Mouse (Mus musculus) CH12.LX (cell line): ENCODE data around the gene Plekha7.

Source experiments
- BHLHE40 ChIP-seq: IDR thresholded peaks from 2 replicates; pipeline ENCODE4 v1.6.1; 2011; ENCODE audit warnings: mild to moderate bottlenecking, low read depth, low read length, improper control_type of control experiment
- CHD1 ChIP-seq: IDR thresholded peaks from 2 replicates; pipeline ENCODE4 v1.6.1; 2012; ENCODE audit warnings: low read depth, low read length, improper control_type of control experiment, inconsistent platforms
- EP300 ChIP-seq: IDR thresholded peaks from 2 replicates; pipeline ENCODE4 v1.6.1; 2011; ENCODE audit warnings: low read length, improper control_type of control experiment
- MXI1 ChIP-seq: IDR thresholded peaks from 2 replicates; pipeline ENCODE4 v1.6.1; 2011; ENCODE audit warnings: mild to moderate bottlenecking, low read depth, low read length, improper control_type of control experiment

DNA sequence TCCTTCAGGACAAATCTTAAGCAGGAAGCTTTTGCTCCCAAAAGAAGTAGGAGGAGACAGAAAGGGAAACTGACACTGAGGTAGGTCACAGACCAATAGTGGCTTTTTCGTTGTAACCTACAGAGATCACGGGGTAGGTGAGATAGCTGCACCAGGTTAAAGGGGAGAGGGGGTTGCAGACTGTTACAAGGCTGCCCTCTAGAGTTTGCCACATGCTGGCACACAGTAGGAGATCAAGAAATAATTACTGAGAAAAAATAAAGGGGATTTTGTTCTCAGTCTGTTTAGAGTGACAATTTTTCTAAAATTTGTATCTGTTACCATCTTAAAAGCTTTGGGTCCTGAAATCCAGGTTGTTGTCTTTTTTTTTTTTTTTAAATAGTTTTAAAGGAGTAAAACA, 109.3 kb downstream of the Plekha7 start:
- TF ChIP-seq CHD1 (no peak), EP300 (no peak), BHLHE40 (no peak), MXI1 (no peak)
